Mouse (Mus musculus) forebrain, embryonic 15.5 days (tissue): ENCODE data around the gene Gfer. TPM values are rescaled to one million over a fixed set of nuclear protein-coding genes. Genes with fewer than 3 reads are reported as not detected.
A peak's percentile ranks its signal among the peaks of the same experiment; 100 is the strongest.

Experiments used
- ATAC-seq: fragments of 200-750 bp; cut with Nextera tagmentation; replicated peaks from 2 replicates; pipeline ENCODE4 v1.8.0; 2017; ENCODE audit warnings: mild to moderate bottlenecking, moderate TSS enrichment, moderate library complexity
- H3K27ac ChIP-seq: fragments of 300-500 bp; sonication (generic); replicated peaks from 2 replicates; pipeline ENCODE4 v1.5.1; 2015; ENCODE audit warnings: mild to moderate bottlenecking, inconsistent platforms
- H3K27me3 ChIP-seq: fragments of 300-500 bp; sonication (generic); 2 replicates; pipeline ENCODE4 v1.6.1; 2015; ENCODE audit warnings: inconsistent platforms
- H3K36me3 ChIP-seq: fragments of 300-500 bp; sonication (generic); 2 replicates; pipeline ENCODE4 v1.6.1; 2015; ENCODE audit warnings: mild to moderate bottlenecking, inconsistent platforms
- H3K4me1 ChIP-seq: fragments of 300-500 bp; sonication (generic); 2 replicates; pipeline ENCODE4 v1.6.1; 2015; ENCODE audit warnings: inconsistent platforms
- H3K4me2 ChIP-seq: fragments of 300-500 bp; sonication (generic); replicated peaks from 2 replicates; pipeline ENCODE4 v1.6.1; 2015; ENCODE audit warnings: mild to moderate bottlenecking, inconsistent platforms
- H3K4me3 ChIP-seq: fragments of 300-500 bp; sonication (generic); 2 replicates; pipeline ENCODE4 v1.5.1; 2015; ENCODE audit warnings: mild to moderate bottlenecking, inconsistent platforms
- H3K9ac ChIP-seq: fragments of 300-500 bp; sonication (generic); replicated peaks from 2 replicates; pipeline ENCODE4 v1.6.1; 2015; ENCODE audit warnings: mild to moderate bottlenecking, inconsistent platforms
- H3K9me3 ChIP-seq: fragments of 300-500 bp; sonication (generic); 2 replicates; pipeline ENCODE4 v1.6.1; 2016; ENCODE audit warnings: inconsistent platforms
- WGBS: fragments of 180-500 bp; shearing (Covaris S2); methylation state at CpG from one replicate; pipeline ENCODE4 v1.1.7; 2015; ENCODE audit warnings: mixed read lengths; 5-methylcytosine and 5-hydroxymethylcytosine counted together
- polyA plus RNA-seq: library from polyadenylated mRNA; unstranded; fragments of >200 nt; fragmentation: Nextera tagmentation; extraction: Ambion mirVana; gene quantifications from 2 replicates; pipeline ENCODE4 v1.2.1, GENCODE M21; 2015

Gfer gene
- polyA plus RNA-seq, 1 experiment from 2014 or later: 38.7 TPM

DNA sequence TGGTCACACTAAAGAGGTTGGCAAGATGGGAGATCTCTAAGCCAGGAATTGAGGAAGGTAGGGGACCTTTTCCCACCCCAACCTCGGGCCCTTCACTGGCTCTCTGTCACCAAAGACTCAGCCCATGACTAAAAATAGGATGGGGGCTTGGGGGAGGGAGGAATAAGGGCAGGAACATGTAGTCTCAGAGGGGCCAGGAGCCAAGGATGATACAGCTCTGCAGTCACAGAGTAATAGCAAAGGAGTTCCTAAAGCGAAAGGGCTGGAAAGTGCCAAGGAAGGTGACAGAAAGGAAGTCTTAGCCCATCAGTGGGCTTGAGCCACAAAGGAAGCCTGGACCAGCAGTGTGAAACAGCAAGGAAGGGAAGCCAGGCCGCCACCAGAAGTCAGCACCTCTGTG is 44.1 kb downstream of the Gfer start:
- Histone ChIP-seq H3K4me1 (peaks cover 14% of the 10 kb centered on the region), H3K36me3 (no peaks in the 10 kb centered on the region), H3K4me3 (no peak overlapping the region), H3K4me2 (no peak overlapping the region), H3K9ac (no peak overlapping the region), H3K27ac (no peak overlapping the region), H3K9me3 (no peaks in the 10 kb centered on the region), H3K27me3 (peaks cover 17% of the 10 kb centered on the region; the same call in 1 of the 2 replicates)
- no peak for ATAC-seq
- WGBS: 67% methylated on average over 3 of the region's 3 CpGs

DNA sequence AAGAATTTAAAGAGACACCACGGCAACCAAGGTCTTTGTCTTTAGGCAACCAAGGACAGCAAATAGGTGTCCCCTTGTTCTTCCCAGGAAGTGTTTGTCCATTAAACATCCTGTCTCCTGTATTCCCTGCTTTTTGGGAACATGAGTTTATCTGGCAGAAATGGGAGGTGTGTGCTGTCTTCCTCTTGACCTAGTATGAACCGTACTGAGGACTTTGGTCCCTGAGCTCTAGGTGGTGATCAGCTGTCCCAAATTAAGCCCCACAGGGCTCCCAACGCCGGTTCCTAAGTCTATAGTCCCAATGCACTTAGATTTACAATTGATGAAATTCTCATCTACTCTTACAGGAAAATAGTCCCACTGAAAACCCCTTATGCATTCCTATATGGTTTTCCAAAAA is 45.2 kb downstream of the Gfer start:
- Histone ChIP-seq H3K4me2 (peak overlapping the region; percentile 96; the same call in 1 of the 2 replicates), H3K27ac (no peak overlapping the region), H3K9me3 (no peaks in the 10 kb centered on the region), H3K4me1 (peaks cover 14% of the 10 kb centered on the region), H3K4me3 (no peak overlapping the region), H3K27me3 (0 out of 2 replicates have a peak, but pooled peaks cover 12% of the 10 kb centered on the region), H3K9ac (no peak overlapping the region), H3K36me3 (no peaks in the 10 kb centered on the region)
- no peak for ATAC-seq
- WGBS: 76% methylated on average over 4 of the region's 4 CpGs

DNA sequence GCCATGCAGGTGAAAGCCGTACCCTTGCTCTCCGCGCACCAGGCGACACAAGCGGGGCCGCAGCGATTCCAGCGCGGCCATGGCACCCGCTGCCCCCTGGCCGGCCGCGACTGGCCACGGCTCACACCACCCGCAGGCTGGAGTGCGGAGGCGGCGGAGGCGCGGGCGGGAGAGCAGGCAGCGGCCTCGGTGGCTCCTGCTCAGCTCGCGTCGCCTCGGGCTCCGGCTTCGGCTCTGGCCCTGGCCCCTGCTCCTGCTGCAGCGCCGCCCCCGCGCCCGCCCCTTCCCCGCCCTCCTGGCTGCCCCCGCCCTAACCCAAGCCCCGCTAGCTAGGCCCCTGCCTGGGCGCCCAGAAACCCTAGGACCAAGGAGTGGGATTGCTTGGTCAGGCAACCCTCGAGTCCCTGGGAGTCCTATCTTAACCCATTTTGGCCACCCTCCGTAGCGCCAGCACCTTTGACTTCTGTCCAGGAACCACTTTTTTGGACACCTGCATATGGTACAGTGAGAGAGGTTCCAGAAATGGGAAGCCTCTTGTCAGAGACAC is 45.8 kb downstream of the Gfer start, which contains the start of gene Slc9a3r2:
Gene Slc9a3r2, minus strand, starts transcription at position 258 of the 547 bp plus-strand sequence.
- Histone ChIP-seq H3K36me3 (no peaks in the 10 kb centered on the region), H3K27me3 (0 out of 2 replicates have a peak, but pooled peaks cover 12% of the 10 kb centered on the region)
- under 1% methylated on average over 36 of the region's 41 CpGs for WGBS

DNA sequence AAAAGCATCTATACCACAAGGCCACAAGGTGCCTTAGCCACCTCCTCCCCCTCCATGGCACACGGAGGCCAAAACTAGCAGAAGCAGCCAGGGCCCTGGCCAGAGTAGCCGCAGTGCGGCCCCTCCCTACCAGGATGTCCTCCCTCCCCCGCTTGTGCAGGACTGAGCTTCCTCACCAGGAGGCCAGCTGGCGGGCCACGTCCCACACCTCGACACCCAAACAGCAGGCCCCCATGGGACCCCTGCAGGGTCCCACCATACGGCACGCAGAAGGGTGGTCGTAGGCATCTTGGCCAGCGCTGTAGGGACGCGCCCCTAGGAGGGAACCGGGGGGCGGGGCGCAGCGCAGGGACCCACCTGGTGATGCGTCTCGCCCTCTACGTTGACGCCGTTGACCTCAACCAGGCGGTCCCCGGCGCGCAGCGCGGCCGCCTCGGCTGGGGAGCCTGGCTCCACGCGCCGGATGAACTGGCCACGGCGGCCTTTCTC is 46.3 kb downstream of the Gfer start:
- Histone ChIP-seq H3K27me3 (0 out of 2 replicates have a peak, but pooled peaks cover 12% of the 10 kb centered on the region), H3K9ac (peak overlapping the region; percentile 68), H3K4me2 (peak overlapping the region; percentile 96), H3K27ac (peak overlapping the region; percentile 38; the same call in 1 of the 2 replicates), H3K4me1 (peaks cover 14% of the 10 kb centered on the region), H3K36me3 (no peaks in the 10 kb centered on the region), H3K9me3 (no peaks in the 10 kb centered on the region), H3K4me3 (peak overlapping the region; percentile 58)
- peak; percentile 30; the same call in 1 of the 2 replicates for ATAC-seq
- WGBS: 1% methylated on average over 35 of the region's 35 CpGs

More for the DNA sequence above, 45.8 kb downstream of the Gfer start, which contains the start of gene Slc9a3r2:
- H3K9me3 ChIP-seq: no peaks in the 10 kb centered on the region
- H3K4me3 ChIP-seq: peak within 1 kb of the TSS; percentile 58
- H3K27ac ChIP-seq: peak within 1 kb of the TSS; percentile 38; the same call in 1 of the 2 replicates
- H3K9ac ChIP-seq: peak within 1 kb of the TSS; percentile 68
- peak within 1 kb of the TSS; percentile 96 for H3K4me2 ChIP-seq
- H3K4me1 ChIP-seq: peaks cover 14% of the 10 kb centered on the region
- ATAC-seq: peak; percentile 63

DNA sequence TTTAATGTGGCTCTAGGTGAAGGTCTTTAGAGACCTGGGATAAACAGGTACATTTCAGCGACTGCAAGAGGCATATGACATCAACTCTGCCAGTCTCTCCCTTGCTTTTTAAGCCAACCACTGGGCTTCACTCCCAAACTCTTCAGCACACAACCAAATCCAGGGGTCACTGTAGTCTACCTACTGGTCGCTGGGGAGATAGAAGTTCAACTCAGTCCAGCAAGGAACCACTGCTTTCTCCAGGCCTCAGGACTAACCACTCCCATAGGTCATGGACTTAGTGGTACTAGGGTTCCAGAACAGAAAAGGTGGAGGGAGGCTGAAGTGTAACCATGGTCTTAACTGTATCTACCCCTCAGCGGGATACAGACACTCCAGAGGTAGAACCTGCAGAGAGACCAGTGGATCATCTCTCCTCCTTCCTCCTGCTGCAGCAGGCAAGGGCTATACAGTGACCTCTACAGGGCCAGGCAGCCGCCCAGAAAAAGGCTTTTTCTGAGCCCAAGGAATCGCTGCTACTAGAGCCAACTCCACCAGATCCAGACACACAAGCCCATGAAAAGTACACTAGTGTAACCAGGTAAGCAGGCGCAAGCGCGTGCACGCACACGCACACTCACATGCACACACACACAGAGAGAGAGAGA is 47.1 kb downstream of the Gfer start:
- no peaks in the 10 kb centered on the region for H3K36me3 ChIP-seq
- WGBS: 77% methylated on average over 10 of the region's 10 CpGs
- H3K27ac ChIP-seq: no peak overlapping the region
- no peak for ATAC-seq
- H3K4me3 ChIP-seq: peak overlapping the region; percentile 58; the same call in 1 of the 2 replicates
- H3K4me2 ChIP-seq: no peak overlapping the region
- no peaks in the 10 kb centered on the region for H3K9me3 ChIP-seq
- H3K4me1 ChIP-seq: peaks cover 12% of the 10 kb centered on the region
- 0 out of 2 replicates have a peak, but pooled peaks cover 9% of the 10 kb centered on the region for H3K27me3 ChIP-seq
- H3K9ac ChIP-seq: peak overlapping the region; percentile 19; the same call in 1 of the 2 replicates

DNA sequence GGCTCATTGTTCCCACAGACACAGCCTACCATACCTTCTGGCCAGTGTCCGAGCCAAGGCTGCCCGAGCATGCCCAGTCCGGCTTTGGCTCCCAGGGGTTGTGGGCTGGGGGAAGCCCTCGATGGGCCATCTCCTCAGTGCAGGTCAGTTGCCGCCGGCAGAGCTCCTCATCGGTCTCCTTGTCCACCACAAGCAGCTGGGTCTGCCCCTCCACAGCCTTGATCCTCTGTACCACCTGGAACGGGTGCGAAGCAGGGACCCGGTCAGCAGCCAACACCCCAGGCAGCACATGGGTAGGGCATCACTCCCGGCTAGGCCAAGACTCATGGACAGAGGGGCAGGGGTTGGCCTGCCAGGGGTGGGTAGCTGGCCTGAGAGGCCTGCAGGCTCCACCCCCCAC is 48.5 kb downstream of the Gfer start:
- Histone ChIP-seq H3K9ac (0 out of 2 replicates have a peak overlapping the region, but pooled peaks have one; percentile 22), H3K4me1 (peaks cover 10% of the 10 kb centered on the region), H3K36me3 (no peaks in the 10 kb centered on the region), H3K27ac (no peak overlapping the region), H3K27me3 (0 out of 2 replicates have a peak, but pooled peaks cover 9% of the 10 kb centered on the region), H3K9me3 (no peaks in the 10 kb centered on the region), H3K4me3 (no peak overlapping the region), H3K4me2 (no peak overlapping the region)
- no peak for ATAC-seq
- 83% methylated on average over 11 of the region's 11 CpGs for WGBS

DNA sequence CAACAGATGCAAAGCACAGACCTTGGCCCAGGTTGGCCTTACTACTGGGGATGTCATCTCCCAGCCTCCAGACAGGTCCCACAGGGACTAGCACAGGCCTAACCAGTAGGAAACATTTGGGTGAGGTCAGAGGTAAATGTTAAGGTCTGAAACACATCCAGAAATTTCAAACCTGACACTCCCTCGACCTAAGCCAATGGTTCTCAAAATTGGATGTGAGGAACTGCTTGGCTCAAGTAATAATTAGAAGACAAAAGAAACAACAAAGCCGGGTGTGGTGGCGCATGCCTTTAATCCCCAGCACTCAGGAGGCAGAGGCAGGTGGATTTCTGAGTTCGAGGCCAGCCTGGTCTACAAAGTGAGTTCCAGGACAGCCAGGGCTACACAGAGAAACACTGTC is 49.6 kb downstream of the Gfer start:
- Histone ChIP-seq H3K27ac (no peak overlapping the region), H3K9me3 (no peaks in the 10 kb centered on the region), H3K4me1 (peaks cover 10% of the 10 kb centered on the region), H3K9ac (no peak overlapping the region), H3K36me3 (no peaks in the 10 kb centered on the region), H3K27me3 (0 out of 2 replicates have a peak, but pooled peaks cover 5% of the 10 kb centered on the region), H3K4me2 (no peak overlapping the region), H3K4me3 (no peak overlapping the region)
- no peak for ATAC-seq
- WGBS: 89% methylated on average over 4 of the region's 4 CpGs

DNA sequence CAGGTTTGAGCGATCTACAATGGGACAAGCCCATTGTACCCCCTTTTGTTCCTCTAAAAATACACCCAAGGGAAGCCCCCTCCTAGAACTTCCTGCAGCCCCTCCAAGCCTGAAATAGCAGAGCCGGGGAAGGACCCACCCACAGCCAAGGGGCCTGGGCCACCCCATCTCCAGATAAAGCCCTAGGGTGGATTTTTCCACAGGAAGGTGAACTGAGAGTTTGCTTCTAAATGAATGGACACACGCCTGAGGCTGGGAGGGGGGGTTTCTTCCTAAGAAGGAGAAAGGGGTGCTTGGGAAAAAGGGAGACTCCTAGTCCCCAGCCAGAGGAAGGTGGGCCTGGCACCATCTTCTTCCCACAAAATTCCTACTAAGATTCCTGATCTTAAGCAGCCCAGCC is 50.0 kb downstream of the Gfer start:
- Histone ChIP-seq H3K27me3 (0 out of 2 replicates have a peak, but pooled peaks cover 5% of the 10 kb centered on the region), H3K4me1 (peaks cover 10% of the 10 kb centered on the region), H3K9ac (no peak overlapping the region), H3K4me2 (no peak overlapping the region), H3K27ac (no peak overlapping the region), H3K9me3 (no peaks in the 10 kb centered on the region), H3K36me3 (no peaks in the 10 kb centered on the region), H3K4me3 (no peak overlapping the region)
- no peak for ATAC-seq
- 85% methylated on average over 3 of the region's 3 CpGs for WGBS

DNA sequence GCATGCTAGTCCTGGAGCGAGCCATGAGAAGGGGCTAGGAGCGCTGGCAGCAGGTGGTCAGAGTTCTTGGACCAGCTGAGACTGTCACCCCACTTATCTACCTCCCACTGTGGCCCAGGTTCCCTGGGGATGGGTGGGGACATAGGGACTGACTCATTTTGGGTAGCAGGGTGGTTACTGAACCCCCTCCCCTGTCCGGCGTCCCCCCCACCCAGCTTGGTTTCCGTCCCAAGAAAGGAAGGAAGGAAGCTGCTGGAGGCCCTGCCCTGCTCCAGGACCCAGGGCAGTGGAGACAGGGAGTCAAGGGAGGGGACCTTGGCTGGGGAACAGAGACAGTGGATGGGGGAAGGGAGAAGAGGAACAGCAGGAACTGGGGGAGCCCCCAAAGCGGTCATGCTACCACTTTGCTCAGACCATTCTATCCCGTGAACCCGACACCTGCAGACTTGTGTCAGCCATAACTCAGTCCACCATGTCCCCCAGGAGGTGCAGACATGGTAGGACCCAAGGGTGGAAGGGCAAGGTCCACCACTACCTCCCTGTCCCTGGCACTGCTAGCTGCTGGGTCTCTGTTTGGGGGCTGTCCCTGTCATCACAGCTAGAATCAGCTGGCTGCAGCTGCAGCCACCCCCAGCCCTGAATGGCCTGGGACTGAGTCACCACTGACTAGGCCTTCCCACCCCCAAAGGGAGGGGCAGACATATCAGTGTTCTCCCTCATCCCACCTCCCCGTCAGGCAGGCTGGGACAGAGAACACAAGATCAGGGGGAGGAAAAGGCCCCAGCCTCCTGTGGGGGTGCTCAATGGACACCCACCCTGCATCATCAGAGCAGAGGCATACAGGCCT is 50.9 kb downstream of the Gfer start:
- H3K36me3 ChIP-seq: no peaks in the 10 kb centered on the region
- H3K27me3 ChIP-seq: no peaks in the 10 kb centered on the region
- no peak overlapping the region for H3K9ac ChIP-seq
- peaks cover 6% of the 10 kb centered on the region for H3K4me1 ChIP-seq
- WGBS: 81% methylated on average over 9 of the region's 9 CpGs
- no peak overlapping the region; the same call in 1 of the 2 replicates for H3K27ac ChIP-seq
- no peak overlapping the region for H3K4me2 ChIP-seq
- ATAC-seq: no peak
- H3K4me3 ChIP-seq: no peak overlapping the region
- H3K9me3 ChIP-seq: no peaks in the 10 kb centered on the region

DNA sequence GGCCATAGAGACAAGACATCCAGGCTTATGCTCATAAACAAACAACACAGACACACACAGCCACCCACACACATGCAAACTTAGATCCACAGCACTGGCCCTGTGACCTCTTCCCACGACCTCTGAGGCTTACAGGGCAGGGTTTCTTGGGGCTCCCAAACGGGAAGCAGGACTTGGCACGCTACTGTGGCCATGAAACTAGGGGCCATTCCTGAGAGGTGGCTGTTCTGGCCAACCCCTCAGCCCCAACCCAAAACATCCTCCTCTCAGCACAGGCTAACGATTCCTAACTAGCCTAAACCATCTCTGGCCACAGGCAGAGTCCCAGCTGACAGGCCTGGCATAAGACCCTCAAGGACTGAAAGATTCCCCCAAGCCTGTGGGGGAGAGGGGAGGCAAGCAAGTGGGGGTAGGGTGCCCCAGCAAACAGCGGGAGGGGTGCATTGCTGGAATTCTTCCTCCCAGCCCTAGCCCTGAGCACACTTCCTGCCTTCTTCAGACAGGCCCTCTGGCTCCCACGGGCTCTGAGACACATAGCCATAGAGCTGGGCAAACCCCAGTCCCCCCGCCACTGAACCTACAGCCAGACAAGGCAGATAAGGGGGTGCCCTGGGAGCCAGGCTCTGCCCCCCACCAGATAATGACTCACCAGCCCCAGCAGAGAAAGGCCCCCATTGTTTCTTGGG is 51.8 kb downstream of the Gfer start:
- H3K4me3 ChIP-seq: no peak overlapping the region
- H3K4me1 ChIP-seq: no peaks in the 10 kb centered on the region
- no peak for ATAC-seq
- no peaks in the 10 kb centered on the region for H3K27me3 ChIP-seq
- no peak overlapping the region for H3K9ac ChIP-seq
- no peak overlapping the region for H3K4me2 ChIP-seq
- H3K36me3 ChIP-seq: no peaks in the 10 kb centered on the region
- no peak overlapping the region; the same call in 1 of the 2 replicates for H3K27ac ChIP-seq
- WGBS: 61% methylated on average over 7 of the region's 7 CpGs
- H3K9me3 ChIP-seq: no peaks in the 10 kb centered on the region
